Mouse (Mus musculus) lung, embryonic 14.5 days (tissue): ENCODE data around the gene Mepe. TPM values are rescaled to one million over a fixed set of nuclear protein-coding genes. Genes with fewer than 3 reads are reported as not detected.

ENCODE experiments used
- ATAC-seq: fragments of 200-750 bp; cut with Nextera tagmentation; 2 replicates; pipeline ENCODE4 v1.8.0; 2017; ENCODE audit warnings: mild to moderate bottlenecking, moderate TSS enrichment, moderate library complexity; ENCODE audit not compliant: insufficient read depth
- DNase-seq: peaks from one replicate; pipeline ENCODE4 v3.0.0-alpha.2; 2015
- H3K27ac ChIP-seq: fragments of 300-500 bp; sonication (generic); 2 replicates; pipeline ENCODE4 v1.5.1; 2014; ENCODE audit warnings: low read depth, mild to moderate bottlenecking, moderate library complexity
- H3K27me3 ChIP-seq: fragments of 300-500 bp; sonication (generic); 2 replicates; pipeline ENCODE4 v1.6.1; 2014; ENCODE audit warnings: low read length, control low read depth; ENCODE audit not compliant: insufficient read depth
- H3K36me3 ChIP-seq: fragments of 300-500 bp; sonication (generic); 2 replicates; pipeline ENCODE4 v1.6.1; 2014; ENCODE audit warnings: control low read depth; ENCODE audit not compliant: insufficient read depth
- H3K4me1 ChIP-seq: fragments of 300-500 bp; sonication (generic); 2 replicates; pipeline ENCODE4 v1.6.1; 2014; ENCODE audit warnings: antibody characterized with exemption, control low read depth; ENCODE audit not compliant: insufficient read depth
- H3K4me2 ChIP-seq: fragments of 300-500 bp; sonication (generic); 2 replicates; pipeline ENCODE4 v1.6.1; 2014; ENCODE audit warnings: mild to moderate bottlenecking
- H3K4me3 ChIP-seq: fragments of 300-500 bp; sonication (generic); 2 replicates; pipeline ENCODE4 v1.5.1; 2014; ENCODE audit warnings: low read depth, low read length
- H3K9ac ChIP-seq: fragments of 300-500 bp; sonication (generic); 2 replicates; pipeline ENCODE4 v1.6.1; 2014
- H3K9me3 ChIP-seq: fragments of 300-500 bp; sonication (generic); 2 replicates; pipeline ENCODE4 v1.6.1; 2016; ENCODE audit warnings: low read depth, low read length, control low read depth
- CTCF ChIP-seq: IDR thresholded peaks from 2 replicates; pipeline ENCODE4 v1.5.1; 2016; ENCODE audit warnings: antibody characterized with exemption, low read depth
- WGBS: fragments of 180-500 bp; shearing (Covaris S2); extraction: QIAGEN DNeasy Blood & Tissue Kit; methylation state at CpG from one replicate; pipeline ENCODE4 v1.1.7; 2014; 5-methylcytosine and 5-hydroxymethylcytosine counted together
- polyA plus RNA-seq: library from polyadenylated mRNA; unstranded; fragments of >200 nt; fragmentation: Nextera tagmentation; extraction: Ambion mirVana; gene quantifications from 2 replicates; pipeline ENCODE4 v1.2.1, GENCODE M21; 2014

Mepe gene
- polyA plus RNA-seq, result not detected in 2 replicates

GRCm38 (mm10) chr5:104325029-104325428, at the start of gene Mepe:
Gene Mepe, plus strand, starts transcription at chr5:104325329.
- Histone ChIP-seq H3K27me3 (no peaks in the 10 kb centered on the region), H3K9ac (no peak within 1 kb of the TSS), H3K4me3 (no peak within 1 kb of the TSS), H3K36me3 (no peaks in the 10 kb centered on the region), H3K9me3 (no peaks in the 10 kb centered on the region), H3K27ac (no peak within 1 kb of the TSS), H3K4me1 (no peaks in the 10 kb centered on the region), H3K4me2 (no peak within 1 kb of the TSS)
- DNase-seq, result no peak
- no peak for TF ChIP-seq CTCF
- ATAC-seq, result no peak
- WGBS, result 85% methylated on average over 6 of the region's 6 CpGs

GRCm38 (mm10) chr5:104294201-104294600, 30.9 kb upstream of the Mepe start:
- Histone ChIP-seq H3K4me3 (no peak overlapping the region), H3K4me1 (no peaks in the 10 kb centered on the region), H3K27me3 (no peaks in the 10 kb centered on the region), H3K27ac (no peak overlapping the region), H3K9me3 (no peaks in the 10 kb centered on the region), H3K36me3 (no peaks in the 10 kb centered on the region), H3K9ac (no peak overlapping the region), H3K4me2 (no peak overlapping the region)
- TF ChIP-seq CTCF, result no peak
- 70% methylated on average over 6 of the region's 6 CpGs for WGBS
- DNase-seq (no peak), ATAC-seq (no peak)

GRCm38 (mm10) chr5:104298994-104299393, 26.1 kb upstream of the Mepe start, which contains the start of gene Ibsp:
Gene Ibsp, plus strand, starts transcription at chr5:104299171.
- Histone ChIP-seq H3K27me3 (no peaks in the 10 kb centered on the region), H3K27ac (no peak within 1 kb of the TSS), H3K4me3 (no peak within 1 kb of the TSS), H3K4me1 (no peaks in the 10 kb centered on the region), H3K9ac (no peak within 1 kb of the TSS), H3K9me3 (no peaks in the 10 kb centered on the region), H3K4me2 (no peak within 1 kb of the TSS), H3K36me3 (no peaks in the 10 kb centered on the region)
- WGBS, result 47% methylated on average over 6 of the region's 6 CpGs
- peak; percentile 60 for DNase-seq
- no peak for ATAC-seq
- no peak for TF ChIP-seq CTCF

- no peaks in the 10 kb centered on the region for H3K9me3 ChIP-seq
- no peak overlapping the region for H3K9ac ChIP-seq
- no peak overlapping the region for H3K4me2 ChIP-seq
- 67% methylated on average over 1 of the region's 1 CpGs for WGBS
- no peaks in the 10 kb centered on the region for H3K27me3 ChIP-seq
- H3K4me1 ChIP-seq, result no peaks in the 10 kb centered on the region
- H3K36me3 ChIP-seq, result no peaks in the 10 kb centered on the region
- DNase-seq (no peak), ATAC-seq (peak; percentile 38; the same call in 1 of the 2 replicates)
- H3K4me3 ChIP-seq, result no peak overlapping the region
- H3K27ac ChIP-seq, result no peak overlapping the region
- no peak for TF ChIP-seq CTCF
Measured at GRCm38 (mm10) chr5:104314073-104314472, 11.1 kb upstream of the Mepe start.

DNA sequence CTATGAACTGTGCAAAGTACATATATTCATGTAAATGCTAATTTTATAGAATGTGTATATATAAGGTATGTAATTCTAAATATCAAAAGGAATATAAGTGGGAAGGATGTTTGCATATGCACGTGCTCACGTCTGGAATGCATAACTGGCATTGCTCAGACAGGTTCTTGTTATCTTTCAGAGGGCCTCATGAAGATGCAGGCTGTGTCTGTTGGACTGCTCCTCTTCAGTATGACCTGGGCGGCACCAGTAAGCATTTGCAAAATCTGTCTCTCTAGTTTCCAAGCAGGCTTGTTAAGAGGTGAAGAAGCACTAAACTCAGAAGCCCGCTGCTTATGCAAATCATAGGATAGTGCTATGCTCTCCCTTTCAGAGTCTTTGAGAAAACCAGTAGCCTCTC, 1.8 kb downstream of the Mepe start:
- no peak for ATAC-seq
- H3K4me1 ChIP-seq, result no peaks in the 10 kb centered on the region
- H3K27ac ChIP-seq, result no peak overlapping the region
- H3K9me3 ChIP-seq, result no peaks in the 10 kb centered on the region
- 50% methylated on average over 4 of the region's 4 CpGs for WGBS
- no peak for DNase-seq
- no peak for TF ChIP-seq CTCF
- no peaks in the 10 kb centered on the region for H3K27me3 ChIP-seq
- no peak overlapping the region for H3K4me3 ChIP-seq
- H3K4me2 ChIP-seq, result no peak overlapping the region
- H3K9ac ChIP-seq, result no peak overlapping the region
- H3K36me3 ChIP-seq, result no peaks in the 10 kb centered on the region

- no peaks in the 10 kb centered on the region for H3K27me3 ChIP-seq
- no peak overlapping the region for H3K4me3 ChIP-seq
- H3K4me2 ChIP-seq, result no peak overlapping the region
- H3K9ac ChIP-seq, result no peak overlapping the region
- no peaks in the 10 kb centered on the region for H3K4me1 ChIP-seq
- TF ChIP-seq CTCF, result no peak
- no peak overlapping the region for H3K27ac ChIP-seq
- ATAC-seq (no peak), DNase-seq (no peak)
- no peaks in the 10 kb centered on the region for H3K9me3 ChIP-seq
- H3K36me3 ChIP-seq, result no peaks in the 10 kb centered on the region
- 74% methylated on average over 8 of the region's 8 CpGs for WGBS
Measured at GRCm38 (mm10) chr5:104327389-104327788, 2.3 kb downstream of the Mepe start.

DNA sequence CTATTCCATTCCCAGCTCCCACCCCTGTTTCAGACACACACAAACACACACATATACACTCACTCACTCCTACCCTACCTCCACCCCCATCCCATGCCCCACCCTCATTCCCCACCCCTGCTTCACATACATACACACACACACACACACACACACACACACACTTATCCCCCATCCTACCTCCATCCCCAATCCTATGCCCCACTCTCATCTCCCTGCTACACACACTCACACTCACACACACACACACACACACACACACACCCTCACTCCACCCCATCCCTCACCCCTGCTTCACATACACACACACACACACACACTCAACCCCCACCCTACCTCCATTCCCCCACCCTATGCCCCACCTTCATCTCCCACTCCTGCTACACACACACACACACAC, 2.7 kb downstream of the Mepe start:
- H3K4me1 ChIP-seq, result no peaks in the 10 kb centered on the region
- ATAC-seq, result 0 out of 2 replicates have a peak, but pooled peaks have one; percentile 35
- no peak overlapping the region for H3K4me3 ChIP-seq
- H3K9ac ChIP-seq, result no peak overlapping the region
- H3K4me2 ChIP-seq, result no peak overlapping the region
- H3K9me3 ChIP-seq, result no peaks in the 10 kb centered on the region
- no peak overlapping the region for H3K27ac ChIP-seq
- no peaks in the 10 kb centered on the region for H3K27me3 ChIP-seq
- no peak for TF ChIP-seq CTCF
- no peaks in the 10 kb centered on the region for H3K36me3 ChIP-seq
- no peak for DNase-seq
